Mouse (Mus musculus) kidney, adult 8-10 months (tissue): Measurements from ENCODE around the gene Tsc1.

ENCODE experiments used
- DNase-seq, 2 experiments: peaks; one replicate each; pipeline ENCODE4 v3.0.0; 2022

The Tsc1 gene

DNA sequence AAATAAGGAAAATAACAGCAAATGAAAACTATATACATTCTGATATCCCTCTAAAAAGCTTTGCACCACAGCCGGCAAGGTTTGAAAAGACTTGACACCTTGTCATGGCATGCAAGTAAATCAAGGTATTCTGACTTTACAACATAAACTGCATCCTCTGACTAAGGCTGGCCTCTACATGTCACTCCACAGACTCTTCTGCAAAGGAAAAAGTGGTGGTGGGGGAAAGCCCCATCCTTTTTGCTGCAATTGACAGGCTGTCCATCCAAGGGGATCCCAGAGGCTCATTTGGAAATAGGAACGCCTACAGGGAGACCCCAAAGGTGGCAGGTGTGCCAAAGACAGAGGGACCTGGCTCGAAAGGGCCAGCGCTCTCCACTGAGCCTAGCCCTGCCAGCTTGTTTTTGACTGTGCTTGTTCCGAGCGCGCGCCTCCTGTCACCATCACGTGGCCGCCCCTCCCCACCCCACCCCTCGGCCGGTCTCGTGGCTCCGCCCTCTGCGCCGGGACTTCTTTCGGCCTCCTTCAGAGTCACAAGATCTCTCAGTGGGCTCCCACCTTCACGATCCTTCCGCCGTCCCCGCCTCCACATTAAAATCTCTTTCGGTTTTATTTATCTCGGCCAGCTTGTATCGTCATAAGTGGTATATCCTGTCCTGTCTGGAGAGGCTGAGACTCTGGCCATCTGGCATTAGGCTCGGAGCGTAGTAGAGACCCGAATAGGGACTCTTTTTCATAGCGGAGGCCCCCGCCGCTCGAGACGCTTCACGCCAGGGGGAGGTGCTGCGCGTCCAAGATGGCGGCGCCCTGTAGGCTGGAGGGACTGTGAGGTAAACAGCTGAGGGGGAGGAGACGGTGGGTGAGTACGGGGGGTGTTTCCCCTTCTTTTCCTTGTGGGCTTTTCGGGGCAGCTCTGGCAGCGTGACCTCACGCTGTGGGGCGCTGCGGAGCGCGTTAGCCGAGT, at the start of gene Tsc1:
Gene Tsc1 (plus strand): TSS at position 768 of the 964 bp plus-strand sequence.
- DNase-seq, result peak; percentile 94 to 95

DNA sequence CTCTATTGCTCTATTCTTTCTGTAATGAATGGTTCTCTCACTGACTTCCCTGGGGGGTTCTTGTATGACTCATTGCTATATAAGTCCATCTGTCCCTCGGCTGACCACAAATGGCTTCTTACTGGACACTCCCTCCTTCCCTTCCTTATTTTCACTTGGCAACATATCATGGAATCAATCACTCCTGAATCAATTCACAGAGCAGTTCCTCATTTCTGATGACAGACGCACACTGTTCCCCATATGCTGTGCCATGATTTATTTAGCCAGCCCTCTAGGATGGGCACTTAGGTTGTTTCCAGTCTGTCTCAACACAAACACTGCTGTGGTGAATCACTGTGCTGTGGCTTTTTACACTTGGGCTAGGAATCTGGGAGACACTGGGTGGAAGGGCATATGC, 49.5 kb upstream of the Tsc1 start:
- DNase-seq, result no peak

DNA sequence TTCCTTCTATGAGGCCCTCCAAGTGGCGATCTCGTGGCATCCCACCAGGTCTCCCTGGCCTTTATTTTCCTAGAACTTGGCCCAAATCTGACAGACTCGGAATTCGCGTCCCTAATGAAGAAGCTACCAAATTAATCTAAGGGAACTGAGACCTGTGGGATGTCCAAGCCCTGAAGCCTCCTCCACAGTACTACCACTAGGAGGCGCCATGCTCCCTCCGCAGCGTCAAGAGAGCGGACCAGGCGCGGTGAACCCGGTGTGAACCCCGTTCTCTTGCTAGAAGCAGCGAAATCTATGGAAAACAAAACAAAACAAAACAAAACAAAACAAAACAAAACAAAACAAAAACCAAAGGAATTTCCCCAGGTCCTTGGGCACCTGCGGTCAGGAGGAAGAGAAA, 48.2 kb upstream of the Tsc1 start:
- peak; percentile 39 to 72 for DNase-seq

DNA sequence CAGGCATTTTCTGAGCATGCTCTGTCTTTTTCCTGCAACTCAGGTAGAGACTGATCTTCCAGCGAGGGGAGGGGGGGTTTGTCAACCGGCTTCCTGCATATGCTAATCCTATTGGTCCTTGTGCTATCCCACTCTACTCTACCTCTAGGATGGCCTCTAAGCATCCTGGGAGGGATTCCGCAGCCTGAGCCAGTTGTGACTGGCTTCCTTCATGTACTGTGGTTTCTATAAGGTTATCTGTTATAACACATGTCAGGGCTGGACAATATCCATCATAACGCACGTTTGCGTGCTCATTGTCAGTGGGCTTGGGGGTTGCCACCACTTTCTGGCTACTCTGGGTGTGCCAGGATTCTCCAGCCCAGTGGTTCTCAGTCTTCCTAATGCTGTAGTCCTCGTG, 45.0 kb upstream of the Tsc1 start:
- DNase-seq, result no peak

DNA sequence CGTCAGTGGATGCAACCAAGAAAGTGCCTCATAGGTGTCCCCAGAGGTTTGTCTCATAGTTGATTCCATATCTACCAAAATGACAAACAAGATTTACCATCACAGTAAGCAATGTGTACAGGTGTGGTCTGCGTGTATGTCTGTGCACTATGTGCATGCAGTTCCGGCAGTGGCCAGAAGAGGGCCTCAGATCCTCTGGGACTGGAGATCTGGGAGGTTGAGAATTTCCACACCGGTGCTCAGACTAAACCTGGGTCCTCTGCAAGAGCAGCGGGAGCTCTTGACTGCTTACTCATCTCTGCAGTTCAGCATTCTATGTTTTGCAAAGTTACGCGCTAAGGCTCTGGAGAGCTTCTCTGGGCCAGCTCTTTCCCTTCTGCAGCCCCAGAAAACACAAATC, 44.0 kb upstream of the Tsc1 start:
- DNase-seq, result no peak

DNA sequence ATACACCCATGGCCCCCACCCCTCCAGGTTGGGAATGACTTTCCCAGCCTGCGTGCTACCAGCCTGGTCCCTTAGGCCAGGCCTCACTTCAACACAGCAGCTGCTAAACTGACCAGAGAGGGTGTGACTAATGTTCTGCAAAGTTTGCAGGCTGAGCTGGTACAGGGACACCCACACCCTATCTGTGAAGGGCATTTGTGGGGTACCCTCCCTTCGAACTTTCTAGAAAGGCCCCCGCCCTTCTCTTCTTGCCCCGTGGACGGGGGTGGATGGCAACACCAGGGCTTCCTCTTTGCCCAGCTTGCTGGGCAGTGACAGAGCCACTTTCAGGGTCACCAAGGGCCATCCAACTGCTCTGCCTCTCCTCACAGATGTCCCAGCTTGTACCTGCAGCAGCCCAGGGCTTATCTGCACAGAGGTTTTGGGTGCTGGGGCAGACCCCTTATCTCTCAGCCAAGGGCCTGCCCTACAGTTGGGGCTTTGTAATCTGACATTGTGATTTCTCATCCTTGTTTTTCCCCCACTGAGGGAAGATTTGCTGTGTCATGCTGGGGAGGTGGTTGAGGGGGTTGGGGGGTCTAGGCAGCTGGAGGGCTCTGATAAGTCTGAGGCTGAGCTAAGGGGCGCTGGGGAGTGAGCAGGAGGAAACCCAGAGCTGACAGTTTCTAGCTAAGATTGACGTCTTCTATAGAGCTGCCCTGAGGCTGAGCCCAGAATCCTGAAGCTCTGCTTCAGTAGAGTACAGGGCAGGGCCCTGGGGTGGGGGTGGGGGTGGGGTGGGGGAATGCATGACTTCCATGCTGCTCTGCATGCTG, 43.1 kb upstream of the Tsc1 start:
- no peak for DNase-seq

DNA sequence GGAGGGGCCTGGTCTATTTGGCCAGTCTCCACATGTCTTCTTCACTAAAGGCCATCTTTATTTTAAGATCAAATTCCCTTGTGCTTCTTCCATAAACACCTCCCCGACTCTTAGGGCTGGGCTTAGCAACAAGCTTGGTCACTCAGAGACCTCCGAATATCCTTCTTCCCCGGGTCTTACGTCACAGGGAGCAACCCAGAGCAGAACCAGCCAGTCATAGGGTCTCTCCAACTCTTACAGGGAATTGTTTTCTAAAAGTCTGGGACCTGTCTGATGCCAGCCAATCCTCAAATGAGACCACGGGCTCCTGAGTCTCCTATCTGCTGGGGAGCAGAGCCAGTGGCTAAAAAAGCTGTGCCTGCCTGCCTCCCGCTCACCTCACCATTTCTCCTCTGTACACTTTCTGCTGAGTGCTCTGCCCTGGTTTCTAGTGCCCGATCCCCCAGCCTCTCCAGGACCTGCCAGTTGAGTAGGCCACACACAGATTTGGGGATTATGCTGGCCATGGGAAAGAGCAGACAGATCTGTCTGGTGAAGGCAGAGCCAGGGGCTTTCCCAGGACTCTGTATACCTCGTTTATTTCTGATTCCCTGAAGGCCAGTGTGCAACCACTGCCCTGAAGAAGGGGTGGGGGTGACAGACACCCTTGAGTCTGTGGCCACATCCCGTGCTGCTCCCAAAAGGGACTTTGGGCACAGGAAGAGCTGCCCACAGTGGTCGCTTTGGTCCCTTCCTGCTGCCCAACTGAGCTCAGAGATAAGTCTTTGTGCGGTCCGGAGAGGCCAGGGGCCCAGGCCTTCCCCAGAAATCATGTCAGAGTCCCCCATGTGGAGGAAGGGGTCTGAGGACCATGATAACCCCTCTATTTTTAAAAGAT, 42.1 kb upstream of the Tsc1 start:
- DNase-seq, result no peak

DNA sequence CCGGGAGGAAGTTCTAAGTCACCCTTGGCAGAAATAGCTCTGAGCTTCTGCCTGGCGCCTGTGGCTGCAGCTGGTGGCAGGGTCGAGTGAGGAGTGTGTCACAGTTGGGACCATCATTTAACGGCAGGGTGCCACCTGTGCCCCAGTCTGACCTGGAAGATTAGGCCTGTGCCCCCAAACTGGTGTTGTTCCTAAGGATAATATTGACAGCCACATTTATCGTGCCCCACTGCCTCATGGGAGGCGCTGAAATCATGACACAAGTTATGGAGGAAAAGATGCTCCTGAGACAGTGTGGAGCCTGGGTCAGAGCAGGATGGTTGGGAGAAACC, 41.5 kb upstream of the Tsc1 start:
- DNase-seq, result no peak

DNA sequence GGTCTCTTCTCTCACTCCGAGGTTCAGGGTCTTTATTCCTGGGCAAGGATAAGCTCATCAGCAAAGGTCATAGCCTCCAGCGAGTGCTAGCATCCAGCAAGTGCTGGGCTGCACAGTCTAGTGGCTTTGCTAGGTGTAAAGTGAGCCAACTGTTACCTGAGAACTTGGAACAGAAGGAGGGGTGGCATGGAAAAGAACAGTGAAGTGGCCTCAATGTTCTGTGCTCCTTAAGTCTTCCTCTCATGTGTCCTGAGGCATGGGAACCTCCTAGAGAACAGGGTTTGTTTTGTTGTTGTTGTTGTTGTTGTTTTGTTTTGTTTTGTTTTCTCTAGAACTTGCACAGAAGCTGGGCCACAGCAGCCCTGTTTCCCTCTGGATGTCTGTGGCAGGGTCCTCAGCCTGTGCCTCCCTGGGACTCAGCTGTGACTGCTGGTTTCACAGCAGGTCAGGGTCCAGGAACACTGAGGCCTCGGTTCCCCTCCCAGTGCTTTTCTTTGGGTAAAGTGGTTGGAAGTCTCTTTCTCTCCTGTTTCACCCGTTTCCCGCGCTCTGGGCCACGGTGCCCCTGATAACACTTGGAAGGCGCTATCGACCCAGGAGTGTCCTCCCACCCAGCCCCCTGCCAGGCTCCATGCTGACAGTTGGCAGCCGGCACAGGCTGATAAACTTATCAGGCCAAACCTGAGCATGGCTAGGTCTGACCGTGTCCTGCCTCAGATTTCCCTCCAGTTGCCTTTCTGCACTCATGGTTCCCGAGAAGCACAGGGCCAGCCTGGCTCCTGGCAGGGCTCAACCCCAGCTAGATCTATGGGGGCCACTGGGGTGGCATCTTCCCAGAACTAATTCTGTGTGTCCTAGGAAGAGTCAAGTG, 39.1 kb upstream of the Tsc1 start:
- no peak for DNase-seq

DNA sequence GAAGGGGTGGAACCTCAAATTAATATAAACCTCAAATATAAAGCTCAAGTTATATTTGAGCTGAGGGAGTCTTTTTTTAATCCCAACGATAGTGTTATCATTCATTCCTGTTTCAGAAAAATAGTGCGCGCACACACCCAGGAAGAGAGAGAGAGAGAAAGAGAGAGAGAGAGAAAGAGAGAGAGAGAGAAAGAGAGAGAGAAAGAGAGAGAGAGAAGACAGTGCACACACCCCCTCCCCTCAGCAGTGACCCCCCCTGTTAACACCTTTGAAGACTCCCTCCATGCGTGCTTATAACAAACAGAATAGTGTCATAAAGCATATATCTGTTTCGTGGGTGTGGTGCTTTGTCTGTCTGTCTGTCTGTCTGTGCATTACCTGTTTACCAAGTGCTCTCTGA, 37.5 kb upstream of the Tsc1 start:
- DNase-seq, result no peak

DNA sequence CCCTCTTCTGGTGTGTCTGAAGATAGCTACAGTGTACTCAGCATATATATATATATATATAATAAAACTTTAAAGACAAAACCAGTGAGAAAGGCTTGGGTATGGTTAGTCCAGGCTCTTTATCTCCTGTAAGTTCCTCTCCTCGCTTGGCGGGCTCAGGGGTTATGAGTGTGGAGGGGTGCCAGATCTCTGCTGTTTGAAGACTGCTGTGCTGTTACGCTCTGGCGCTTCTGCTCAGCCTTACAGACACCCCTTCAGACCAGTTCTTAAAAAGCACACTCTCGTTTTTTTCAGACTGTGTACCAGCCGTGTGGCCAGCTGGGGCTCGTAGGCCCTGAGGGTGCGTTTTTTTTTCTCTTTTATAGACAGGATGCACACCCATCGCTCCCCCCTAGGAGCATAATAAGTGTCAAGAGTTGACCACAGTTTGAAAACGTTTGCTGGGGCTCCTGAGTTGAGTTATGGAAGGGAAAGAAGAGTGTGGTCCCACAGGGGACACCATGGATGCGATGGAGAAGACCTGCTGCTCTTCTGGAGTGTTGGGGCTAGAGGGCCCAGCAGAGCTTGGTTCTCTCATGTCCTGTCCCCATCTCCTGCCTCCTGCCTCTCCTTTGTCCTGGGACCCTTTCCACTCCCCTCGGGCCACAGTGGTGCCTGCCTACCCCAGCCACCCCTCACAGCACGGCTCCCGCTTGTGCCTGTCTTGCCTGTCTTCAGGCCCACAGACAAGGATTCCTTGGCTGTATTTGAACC, 35.1 kb upstream of the Tsc1 start:
- no peak for DNase-seq

DNA sequence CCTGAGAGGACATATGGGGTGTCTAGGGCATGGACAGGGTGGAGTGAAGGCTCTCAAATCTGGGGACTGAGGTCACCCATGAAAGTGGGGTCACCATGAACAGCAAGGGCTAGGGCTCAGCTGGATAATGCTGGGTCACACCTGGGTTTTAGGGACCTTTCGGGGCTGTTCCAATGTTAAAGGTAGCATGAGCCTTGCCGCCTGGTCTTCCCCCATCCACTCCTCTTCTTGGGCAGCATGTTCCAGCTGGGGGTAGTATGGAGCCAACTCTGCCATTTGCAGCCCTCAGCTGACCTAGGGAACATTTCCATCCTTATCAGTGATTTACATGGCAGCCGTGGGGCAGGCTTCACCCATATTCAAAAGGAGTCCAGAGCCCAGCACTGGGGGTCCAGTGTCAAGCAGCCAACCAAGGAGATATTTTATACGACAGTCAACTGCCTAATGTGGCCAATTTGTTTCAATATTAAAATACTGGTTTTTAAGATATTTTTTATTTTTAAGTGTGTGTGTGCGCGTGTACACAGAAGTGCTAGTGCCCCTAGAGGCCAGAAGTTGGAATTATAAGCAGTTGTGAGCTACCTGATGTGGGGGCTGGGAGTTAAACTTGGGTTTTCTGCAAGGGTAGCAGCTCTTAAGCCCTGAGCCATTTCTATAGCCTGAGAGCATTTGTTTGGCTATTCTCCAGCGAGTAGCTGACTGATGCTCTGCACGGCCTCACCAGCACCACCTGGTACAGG, 34.3 kb upstream of the Tsc1 start:
- no peak for DNase-seq

DNA sequence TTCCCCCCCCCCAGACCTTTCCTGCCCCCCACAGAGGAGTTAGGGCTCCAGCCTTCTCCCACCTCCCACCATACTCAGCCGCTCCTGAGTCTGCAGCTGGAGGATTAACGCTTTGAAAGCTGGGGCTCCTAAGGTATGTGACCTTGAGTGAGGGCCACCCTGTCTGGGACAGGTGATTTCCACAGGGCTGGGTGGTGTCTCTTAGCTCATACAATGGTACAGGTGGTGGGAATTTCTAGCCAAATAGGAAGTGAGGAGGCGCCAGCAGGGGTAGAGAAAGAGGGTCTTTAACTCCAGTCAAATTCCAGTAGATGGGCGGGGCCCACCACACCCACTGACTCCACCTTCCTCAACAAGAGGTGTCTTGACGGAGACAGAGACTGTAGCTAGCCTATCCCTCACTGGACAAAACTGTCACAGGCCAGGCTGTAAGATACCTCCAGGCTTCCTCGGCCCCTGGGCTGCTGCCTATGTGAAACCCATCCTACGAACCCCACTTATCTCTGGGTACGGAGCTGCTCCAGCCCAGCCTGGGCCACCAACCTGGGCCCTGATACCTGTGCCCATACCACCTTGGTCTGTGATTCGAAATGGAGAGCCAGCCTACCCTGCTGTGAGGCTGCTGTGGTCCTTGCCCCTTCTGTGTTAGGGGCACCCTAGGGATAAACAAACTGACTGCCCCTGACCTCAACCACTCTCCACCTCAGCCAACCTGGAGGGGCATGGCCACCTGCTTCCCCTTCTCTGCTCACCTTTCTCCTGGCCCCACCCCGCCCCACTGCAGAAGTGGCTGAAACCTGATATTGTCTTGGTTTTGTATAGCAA, 33.5 kb upstream of the Tsc1 start:
- DNase-seq, result no peak

DNA sequence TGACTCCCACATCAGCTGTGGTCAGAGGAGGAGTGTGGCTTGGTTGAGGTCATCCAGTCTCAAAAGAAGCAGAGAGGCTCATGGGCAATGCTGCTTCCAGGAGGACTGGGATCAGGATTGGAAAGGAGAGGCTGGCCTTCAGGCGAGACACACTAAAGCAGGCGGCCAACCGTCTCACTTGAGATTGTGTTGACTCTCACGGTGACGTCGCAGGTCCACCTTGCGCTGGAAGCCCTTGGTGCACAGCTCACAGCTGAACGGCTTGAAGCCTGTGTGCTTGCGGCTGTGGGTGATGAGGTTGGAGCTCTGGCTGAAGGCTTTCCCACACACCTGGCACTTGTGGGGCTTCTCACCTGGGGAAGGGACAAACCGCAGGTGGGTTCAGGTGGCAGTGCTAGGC, 31.2 kb upstream of the Tsc1 start:
- no peak for DNase-seq

DNA sequence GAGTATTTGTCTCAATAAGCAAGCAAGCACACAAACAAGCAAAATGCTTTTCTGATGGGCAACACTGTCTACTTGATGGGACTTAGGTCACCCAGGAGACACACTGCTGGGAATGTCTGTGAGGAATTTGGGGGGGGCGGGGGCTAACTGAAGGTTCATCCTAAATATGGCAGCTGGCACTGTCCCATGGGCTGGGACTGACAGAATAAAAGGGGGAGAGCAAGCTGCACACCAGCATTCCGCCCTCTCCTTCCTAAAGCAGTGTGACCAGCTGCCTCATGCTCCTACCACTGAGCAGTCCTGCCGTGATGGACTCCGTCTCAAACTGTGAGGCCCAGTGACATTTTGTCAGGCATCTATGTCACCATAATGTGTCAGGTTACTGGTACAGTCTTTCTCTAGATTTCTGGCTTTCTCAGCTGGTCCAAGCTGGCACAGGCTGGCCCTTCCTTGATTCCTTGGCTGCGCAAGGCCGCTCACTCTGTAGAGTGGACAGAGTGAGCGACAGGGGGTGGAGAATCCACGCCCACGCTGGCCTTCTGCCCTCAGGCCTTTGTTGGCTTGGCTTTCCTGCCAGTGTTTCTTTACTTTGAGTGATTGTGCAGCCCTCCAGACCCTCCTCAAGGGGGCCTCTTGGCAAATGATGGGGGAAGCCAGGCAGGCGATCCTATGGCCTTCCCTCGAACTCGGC, 30.2 kb upstream of the Tsc1 start:
- no peak for DNase-seq

DNA sequence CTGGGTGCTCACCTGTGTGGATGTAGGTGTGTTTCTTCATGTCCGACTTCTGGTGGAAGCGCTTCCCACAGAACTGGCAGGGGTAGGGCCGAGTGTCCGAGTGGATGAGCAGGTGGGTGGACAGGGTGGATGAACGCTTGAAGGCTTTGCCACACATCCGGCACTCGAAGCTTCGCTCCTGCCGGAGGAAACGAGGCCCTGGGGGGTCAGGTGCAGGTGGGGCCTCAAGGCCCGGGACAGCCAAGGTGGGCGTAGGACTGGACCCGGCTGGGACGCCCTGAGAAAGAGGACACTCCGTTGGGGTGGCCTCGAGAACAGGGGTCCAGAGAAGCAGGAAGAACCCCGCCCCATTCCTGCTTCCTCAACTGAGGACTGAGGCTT, 29.6 kb upstream of the Tsc1 start:
- DNase-seq, result no peak

DNA sequence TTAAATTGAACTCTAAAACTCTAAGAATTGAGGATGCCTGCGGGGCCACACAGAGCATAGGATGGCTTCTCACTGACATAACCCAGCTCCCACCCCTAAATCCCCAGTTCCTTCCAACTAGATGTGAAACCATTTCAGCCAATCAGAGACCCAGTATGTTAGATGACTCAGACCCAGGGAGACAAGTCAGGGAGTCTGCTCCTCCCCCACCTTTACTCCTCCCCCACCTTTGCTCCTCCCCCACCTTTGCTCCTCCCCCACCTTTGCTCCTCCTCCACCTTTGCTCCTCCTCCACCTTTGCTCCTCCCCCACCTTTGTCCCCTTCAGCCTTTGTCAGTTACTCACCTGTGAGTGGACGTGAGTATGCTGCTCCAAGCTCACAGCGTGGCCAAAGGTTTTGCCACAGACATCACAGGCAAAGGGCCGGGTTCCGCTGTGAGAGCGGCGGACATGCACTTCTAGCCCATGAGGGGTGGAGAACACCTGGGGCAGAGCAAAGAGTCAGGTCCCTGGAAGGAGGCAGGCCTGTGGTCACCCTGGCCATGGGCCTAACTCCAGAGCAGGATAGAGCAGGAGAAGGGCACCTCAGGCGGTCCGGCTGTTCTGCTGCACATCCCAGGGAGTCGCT, 28.5 kb upstream of the Tsc1 start:
- no peak for DNase-seq

DNA sequence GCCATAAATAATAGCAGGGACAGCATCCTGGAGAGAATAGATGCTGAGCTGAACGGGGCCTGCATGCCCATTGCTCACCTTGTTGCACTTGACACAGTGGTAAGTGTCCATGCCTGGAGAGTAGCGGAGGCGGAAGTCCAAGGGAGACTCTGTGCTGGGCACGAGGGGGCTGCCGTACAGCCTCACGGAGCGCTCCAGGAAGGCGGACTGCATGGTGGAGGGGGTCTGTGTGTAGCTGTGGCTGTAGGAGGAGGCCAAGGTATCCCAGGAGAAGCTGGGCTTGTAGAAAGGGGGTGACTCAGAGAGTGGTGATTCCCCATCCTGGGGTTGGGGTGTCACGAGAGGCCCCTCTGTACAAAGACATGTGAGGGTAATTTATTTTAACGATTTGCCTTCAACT, 27.4 kb upstream of the Tsc1 start:
- no peak for DNase-seq

DNA sequence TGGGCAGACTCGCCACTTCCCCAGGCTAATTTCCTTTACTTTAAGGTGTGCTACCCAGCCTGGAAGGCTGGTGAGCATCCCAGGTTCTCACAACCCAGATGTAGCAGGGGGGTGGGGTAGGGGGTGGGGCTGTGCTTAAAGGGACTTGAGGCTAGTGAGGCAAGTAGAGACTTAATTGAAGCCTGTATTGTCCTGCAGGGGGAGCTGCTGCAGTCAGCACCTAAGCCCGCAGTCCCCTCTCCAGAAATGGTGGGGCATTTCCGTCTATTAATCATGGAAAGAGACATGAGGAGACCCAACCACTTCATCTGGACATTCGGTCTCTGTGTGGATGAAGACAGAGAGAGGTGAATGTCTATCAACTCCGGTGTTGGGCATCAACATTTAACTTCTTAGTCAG, 24.7 kb upstream of the Tsc1 start:
- no peak for DNase-seq
